Mouse (Mus musculus) heart, embryonic 14.5 days (tissue): ENCODE data around the gene Vps72. TPM values are rescaled to one million over a fixed set of nuclear protein-coding genes. Genes with fewer than 3 reads are reported as not detected.
"Not testable (repeated sequence)": the region's sequence is repeated elsewhere in the genome, so short reads cannot be mapped to it uniquely, and the experiment has no call there.

Source experiments
- ATAC-seq: fragments of 200-750 bp; cut with Nextera tagmentation; 2 replicates; pipeline ENCODE4 v1.8.0; 2017; ENCODE audit warnings: low read depth, moderate TSS enrichment; ENCODE audit not compliant: insufficient number of reproducible peaks, insufficient read depth, low FRiP score
- H3K27ac ChIP-seq, 2 experiments: fragments of 200-500 bp in 1 of 2; fragments of 300-500 bp in 1 of 2; sonication (generic) in 1 of 2; replicated peaks in 1 of 2; 2 replicates each; pipeline ENCODE4 v1.5.1; 2012 to 2014; ENCODE audit warnings: low read depth in 2 of 2, low read length in 2 of 2, control low read depth in 1 of 2, mild to moderate bottlenecking in 1 of 2, mixed read lengths in 1 of 2; ENCODE audit not compliant: control insufficient read depth in 1 of 2, insufficient read depth in 1 of 2
- H3K27me3 ChIP-seq: fragments of 300-500 bp; sonication (generic); 2 replicates; pipeline ENCODE4 v1.6.1; 2014; ENCODE audit warnings: mild to moderate bottlenecking, low read length, control low read depth; ENCODE audit not compliant: control insufficient read depth, insufficient read depth
- H3K36me3 ChIP-seq: fragments of 300-500 bp; sonication (generic); 2 replicates; pipeline ENCODE4 v1.6.1; 2014; ENCODE audit warnings: mild to moderate bottlenecking, control low read depth, low read length, mixed read lengths; ENCODE audit not compliant: control insufficient read depth, insufficient read depth
- H3K4me1 ChIP-seq, 2 experiments: fragments of 200-500 bp in 1 of 2; fragments of 300-500 bp in 1 of 2; sonication (generic) in 1 of 2; 2 replicates each; pipeline ENCODE4 v1.6.1; 2012 to 2014; ENCODE audit warnings: low read length in 2 of 2, control low read depth in 1 of 2, mixed read lengths in 1 of 2; ENCODE audit not compliant: control insufficient read depth in 2 of 2, insufficient read depth in 2 of 2
- H3K4me2 ChIP-seq: fragments of 300-500 bp; sonication (generic); 2 replicates; pipeline ENCODE4 v1.6.1; 2014; ENCODE audit warnings: mild to moderate bottlenecking, low read length
- H3K4me3 ChIP-seq, 2 experiments: fragments of 200-500 bp in 1 of 2; fragments of 300-500 bp in 1 of 2; sonication (generic) in 1 of 2; 2 replicates each; pipeline ENCODE4 v1.5.1; 2012 to 2014; ENCODE audit warnings: low read length in 2 of 2, mild to moderate bottlenecking in 2 of 2, control low read depth in 1 of 2, low read depth in 1 of 2, moderate library complexity in 1 of 2; ENCODE audit not compliant: control insufficient read depth in 1 of 2, insufficient read depth in 1 of 2
- H3K9ac ChIP-seq: fragments of 300-500 bp; sonication (generic); 2 replicates; pipeline ENCODE4 v1.6.1; 2014; ENCODE audit warnings: mild to moderate bottlenecking, low read length
- H3K9me3 ChIP-seq: fragments of 300-500 bp; sonication (generic); 2 replicates; pipeline ENCODE4 v1.6.1; 2016; ENCODE audit warnings: low read length, control low read depth; ENCODE audit not compliant: control insufficient read depth
- WGBS: fragments of 180-500 bp; shearing (Covaris S2); extraction: QIAGEN DNeasy Blood & Tissue Kit; methylation state at CpG from one replicate; pipeline ENCODE4 v1.1.7; 2014; 5-methylcytosine and 5-hydroxymethylcytosine counted together
- polyA plus RNA-seq: library from polyadenylated mRNA; unstranded; fragments of >200 nt; fragmentation: Nextera tagmentation; extraction: Ambion mirVana; gene quantifications from 2 replicates; pipeline ENCODE4 v1.2.1, GENCODE M21; 2014

Gene Vps72
- polyA plus RNA-seq, 1 experiment from 2014 or later, result 95.7 TPM

GRCm38 (mm10) chr3:95117751-95118150 is 6.9 kb downstream of the Vps72 start:
- no peaks in the 10 kb centered on the region for H3K27me3 ChIP-seq
- 83% methylated on average over 2 of the region's 2 CpGs for WGBS
- H3K4me2 ChIP-seq, result no peak overlapping the region
- H3K27ac ChIP-seq, result no peak overlapping the region
- no peaks in the 10 kb centered on the region for H3K4me1 ChIP-seq
- no peak overlapping the region for H3K4me3 ChIP-seq
- no peak overlapping the region for H3K9ac ChIP-seq
- no peak for ATAC-seq
- peaks cover 85% of the 10 kb centered on the region for H3K36me3 ChIP-seq
- no peaks in the 10 kb centered on the region for H3K9me3 ChIP-seq

GRCm38 (mm10) chr3:95121580-95121979 is 10.8 kb downstream of the Vps72 start:
- Histone ChIP-seq H3K27me3 (no peaks in the 10 kb centered on the region), H3K4me3 (no peak overlapping the region), H3K9ac (no peak overlapping the region), H3K27ac (peak overlapping the region; percentile 59 to 67), H3K36me3 (peaks cover 71% of the 10 kb centered on the region), H3K4me2 (no peak overlapping the region), H3K9me3 (no peaks in the 10 kb centered on the region), H3K4me1 (peaks cover 14% of the 10 kb centered on the region in 2 experiments)
- 59% methylated on average over 6 of the region's 6 CpGs for WGBS
- peak; percentile 41; the same call in 1 of the 2 replicates for ATAC-seq

- no peaks in the 10 kb centered on the region for H3K9me3 ChIP-seq
- H3K9ac ChIP-seq, result no peak within 1 kb of the TSS; the same call in 1 of the 2 replicates
- H3K4me1 ChIP-seq, result peaks cover 14% of the 10 kb centered on the region in 2 experiments
- peak within 1 kb of the TSS; percentile 30 for H3K4me2 ChIP-seq
- 51% methylated on average over 6 of the region's 6 CpGs for WGBS
- H3K27ac ChIP-seq, result peak within 1 kb of the TSS; percentile 24 to 64
- ATAC-seq, result peak; percentile 43; the same call in 1 of the 2 replicates
- H3K27me3 ChIP-seq, result no peaks in the 10 kb centered on the region
- H3K4me3 ChIP-seq, result no peak within 1 kb of the TSS
- H3K36me3 ChIP-seq, result peaks cover 51% of the 10 kb centered on the region
Measured at GRCm38 (mm10) chr3:95124246-95124645, 13.4 kb downstream of the Vps72 start, which contains the start of gene Tmod4. Gene Tmod4, plus strand, starts transcription at chr3:95124476.

GRCm38 (mm10) chr3:95124972-95125371 is 14.2 kb downstream of the Vps72 start:
- Histone ChIP-seq H3K4me2 (peak overlapping the region; percentile 30), H3K9me3 (no peaks in the 10 kb centered on the region), H3K36me3 (peaks cover 51% of the 10 kb centered on the region), H3K4me3 (no peak overlapping the region), H3K4me1 (peaks cover 14% of the 10 kb centered on the region in 2 experiments), H3K27me3 (no peaks in the 10 kb centered on the region), H3K27ac (peak overlapping the region; percentile 24 to 64), H3K9ac (no peak overlapping the region; the same call in 1 of the 2 replicates)
- 0 out of 2 replicates have a peak, but pooled peaks have one; percentile 9 for ATAC-seq
- WGBS, result 3% methylated on average over 5 of the region's 5 CpGs

GRCm38 (mm10) chr3:95129226-95129651 is 18.4 kb downstream of the Vps72 start:
- H3K9me3 ChIP-seq, result no peaks in the 10 kb centered on the region
- H3K4me2 ChIP-seq, result no peak overlapping the region
- WGBS, result 63% methylated on average over 6 of the region's 6 CpGs
- H3K27me3 ChIP-seq, result no peaks in the 10 kb centered on the region
- H3K4me3 ChIP-seq, result no peak overlapping the region
- no peak overlapping the region for H3K27ac ChIP-seq
- H3K36me3 ChIP-seq, result peaks cover 33% of the 10 kb centered on the region
- ATAC-seq, result no peak
- peaks cover 18% of the 10 kb centered on the region in 2 experiments for H3K4me1 ChIP-seq
- H3K9ac ChIP-seq, result no peak overlapping the region

GRCm38 (mm10) chr3:95130081-95130480 is 19.3 kb downstream of the Vps72 start:
- 87% methylated on average over 5 of the region's 5 CpGs for WGBS
- no peak for ATAC-seq
- Histone ChIP-seq H3K4me1 (peaks cover 9 to 12% of the 10 kb centered on the region in 2 experiments), H3K9ac (no peak overlapping the region), H3K4me3 (no peak overlapping the region), H3K27me3 (no peaks in the 10 kb centered on the region), H3K9me3 (no peaks in the 10 kb centered on the region), H3K4me2 (no peak overlapping the region), H3K36me3 (peaks cover 33% of the 10 kb centered on the region), H3K27ac (no peak overlapping the region)

- 75% methylated on average over 2 of the region's 2 CpGs for WGBS
- H3K4me3 ChIP-seq, H3K27me3 ChIP-seq, H3K27ac ChIP-seq, H3K9me3 ChIP-seq, H3K4me2 ChIP-seq, ATAC-seq, H3K9ac ChIP-seq: not testable (repeated sequence)
- Histone ChIP-seq H3K36me3 (peaks cover 33% of the 10 kb centered on the region), H3K4me1 (peaks cover 5 to 17% of the 10 kb centered on the region in 2 experiments)
Measured at GRCm38 (mm10) chr3:95132389-95132788, 21.6 kb downstream of the Vps72 start.

- ATAC-seq, result no peak
- peak overlapping the region; percentile 80 for H3K4me2 ChIP-seq
Measured at GRCm38 (mm10) chr3:95133176-95133575, 22.4 kb downstream of the Vps72 start.

More at GRCm38 (mm10) chr3:95133176-95133575, 22.4 kb downstream of the Vps72 start:
- Histone ChIP-seq H3K27ac (peak overlapping the region; percentile 68 to 69; a peak in 3 of 4 replicates), H3K9me3 (no peaks in the 10 kb centered on the region), H3K4me3 (peak overlapping the region; percentile 61 to 66), H3K27me3 (no peaks in the 10 kb centered on the region), H3K9ac (peak overlapping the region; percentile 89), H3K4me1 (peaks cover 5 to 17% of the 10 kb centered on the region in 2 experiments), H3K36me3 (peaks cover 33% of the 10 kb centered on the region)
- 51% methylated on average over 11 of the region's 11 CpGs for WGBS
